Mouse (Mus musculus) A20 (cell line): ENCODE measurements at regions not wholly inside any gene's neighbourhood (a gene's known extent, or its start where the extent isn't known, plus 50 kb on each side); places are given as distances from the start of the nearest gene placed in this dataset.

Experiments
- DNase-seq: peaks from one replicate; pipeline ENCODE4 v3.0.0-alpha.2; 2011; ENCODE audit warnings: low read depth, low spot score

DNA sequence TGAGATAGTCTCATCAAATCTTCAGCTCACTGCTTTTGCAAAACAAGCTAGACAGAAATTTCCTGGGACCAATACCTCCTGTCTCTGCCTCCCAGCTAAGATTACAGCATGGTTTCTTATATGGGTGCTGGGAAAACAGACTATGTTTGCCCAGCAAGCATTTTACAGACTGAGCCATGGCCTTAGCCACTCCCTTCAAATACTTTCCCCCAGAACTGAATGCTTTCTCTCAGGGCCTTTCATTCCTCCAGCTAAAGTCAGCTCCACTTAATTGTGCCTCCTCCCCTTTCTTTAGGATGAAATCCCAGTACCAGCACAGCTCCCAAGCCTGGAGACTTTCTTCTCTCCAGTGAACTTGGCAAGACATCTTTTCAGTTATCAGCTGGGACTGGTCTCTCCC, 232.1 kb downstream of the Tmsb4x start:
- no peak for DNase-seq

DNA sequence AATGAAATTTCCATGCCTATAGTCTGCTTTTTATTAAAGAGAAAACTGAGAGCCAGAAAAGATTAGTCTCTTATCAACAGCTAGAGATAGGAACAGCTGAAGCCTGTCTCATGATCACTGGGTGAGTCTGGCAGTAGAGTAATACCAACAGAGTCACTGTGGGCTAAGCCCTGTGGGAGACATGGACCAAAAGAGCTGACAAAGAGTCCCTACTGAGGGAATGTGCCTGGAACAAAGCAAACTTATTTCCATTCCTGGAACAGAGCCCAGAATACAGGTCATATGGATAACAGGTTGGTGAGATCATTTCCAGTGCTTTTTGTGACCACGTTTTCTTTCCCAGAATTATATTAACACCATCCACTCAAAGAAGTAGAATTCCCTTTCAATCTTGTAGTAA, 237.4 kb downstream of the Tmsb4x start:
- DNase-seq, result no peak

DNA sequence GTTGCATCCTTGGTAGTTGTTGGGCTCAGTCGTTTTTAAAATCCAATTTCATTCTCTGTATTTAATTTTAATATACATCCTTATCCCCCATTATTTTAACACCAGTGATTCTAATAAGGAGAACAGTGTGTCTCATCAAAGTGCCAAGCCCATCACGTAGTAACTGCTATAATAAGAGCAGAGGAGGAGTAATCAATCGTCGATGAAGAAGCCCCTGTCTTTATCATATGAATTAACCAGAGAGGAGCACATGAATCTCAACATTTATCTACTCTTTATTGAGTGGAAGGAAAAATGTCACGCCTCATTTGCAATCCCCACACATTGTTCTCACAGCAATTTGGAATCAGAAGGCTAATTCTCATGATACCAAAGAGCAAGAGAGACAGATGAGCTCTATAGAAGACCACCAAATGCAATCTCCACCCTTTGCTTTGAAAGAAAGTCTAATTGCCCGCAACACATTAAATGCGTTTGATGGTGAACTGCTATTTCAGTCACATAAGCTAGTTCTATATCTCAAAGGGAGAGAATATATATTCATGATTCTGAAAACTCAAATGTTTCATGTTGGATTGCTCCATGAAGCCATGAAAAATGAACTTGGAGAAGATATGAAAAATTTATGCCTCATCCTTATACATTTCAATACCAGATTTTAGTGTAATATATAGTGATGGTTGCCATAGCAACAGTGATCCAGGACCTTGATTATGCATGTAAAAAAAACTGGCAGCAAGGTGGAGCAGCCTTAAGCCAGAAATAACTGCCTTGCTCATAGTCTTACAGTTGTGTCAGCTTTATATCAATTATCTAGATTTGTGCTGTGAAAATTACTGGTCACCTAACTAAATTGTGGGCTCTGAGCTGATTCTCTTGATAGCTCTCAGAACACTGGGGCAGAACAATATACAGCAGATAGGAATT, 244.2 kb downstream of the Tmsb4x start:
- no peak for DNase-seq

DNA sequence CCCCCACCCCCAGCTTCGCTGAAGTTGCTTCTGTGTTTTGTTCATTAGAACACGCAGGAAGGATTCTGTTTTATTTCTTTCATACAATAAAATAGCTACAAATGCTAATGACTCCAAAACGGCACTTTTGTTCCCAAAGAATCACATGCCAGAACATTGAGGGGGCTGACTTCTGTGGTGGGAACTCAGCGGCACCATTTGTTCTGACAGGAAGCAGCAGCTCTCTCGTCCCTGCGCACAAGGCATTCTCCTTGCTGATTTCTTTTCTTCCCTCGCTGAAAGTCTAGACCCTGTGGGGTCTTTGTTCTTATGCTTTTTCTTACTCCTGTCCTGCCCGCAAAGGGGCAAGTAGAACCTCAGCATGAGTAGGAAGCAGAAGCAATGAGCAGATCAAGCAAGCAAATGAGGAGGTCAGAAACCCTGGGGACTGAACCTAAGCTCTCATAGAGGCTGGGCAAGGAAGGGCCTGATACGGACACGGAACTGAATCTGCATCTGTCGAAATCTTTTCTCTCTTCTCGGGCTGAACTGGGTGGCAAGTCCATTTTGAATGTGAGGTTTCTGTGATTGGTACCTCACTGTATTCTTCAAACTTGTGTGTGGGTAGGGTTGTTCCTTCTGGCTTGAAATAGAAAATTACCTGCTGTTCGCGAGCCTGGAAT, 256.5 kb downstream of the Tmsb4x start:
- no peak for DNase-seq

DNA sequence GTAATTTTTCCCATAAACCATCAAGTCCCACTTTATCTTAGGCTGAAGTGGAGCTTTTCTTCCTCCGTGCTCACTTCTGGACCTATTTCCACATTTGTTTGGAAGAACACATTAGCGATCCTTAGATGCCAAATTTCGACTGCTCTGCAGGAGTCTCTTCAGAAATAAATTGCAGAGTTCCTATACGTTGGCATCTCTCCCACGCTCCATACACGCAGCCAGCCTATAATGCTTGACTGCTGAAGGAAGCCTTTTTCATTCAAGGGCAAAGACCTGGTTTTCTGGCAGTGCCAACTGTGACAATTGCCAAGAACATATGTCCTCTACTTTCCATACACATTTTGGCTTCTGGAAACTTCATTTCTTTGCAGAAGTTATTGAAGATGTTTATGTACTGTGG, 258.1 kb downstream of the Tmsb4x start:
- DNase-seq, result no peak

DNA sequence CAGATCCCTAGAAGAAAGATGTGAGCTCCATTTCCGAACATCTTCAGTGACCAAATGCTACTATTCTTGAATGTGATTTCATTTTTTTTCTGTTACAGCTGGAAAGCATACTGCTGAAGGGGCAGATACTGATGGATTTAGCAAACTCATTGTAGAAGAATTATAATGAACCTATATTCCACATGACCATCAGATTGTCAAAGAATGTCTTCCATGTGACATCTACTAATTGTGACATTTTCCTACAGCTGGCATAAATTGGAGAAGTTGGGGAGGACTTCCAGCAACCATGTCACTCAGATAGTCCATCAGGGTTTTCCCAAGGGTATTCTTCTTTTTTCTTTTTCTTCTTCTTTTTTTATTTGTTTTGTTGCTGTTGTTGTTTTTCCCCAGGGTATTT, 263.2 kb downstream of the Tmsb4x start:
- DNase-seq, result no peak

DNA sequence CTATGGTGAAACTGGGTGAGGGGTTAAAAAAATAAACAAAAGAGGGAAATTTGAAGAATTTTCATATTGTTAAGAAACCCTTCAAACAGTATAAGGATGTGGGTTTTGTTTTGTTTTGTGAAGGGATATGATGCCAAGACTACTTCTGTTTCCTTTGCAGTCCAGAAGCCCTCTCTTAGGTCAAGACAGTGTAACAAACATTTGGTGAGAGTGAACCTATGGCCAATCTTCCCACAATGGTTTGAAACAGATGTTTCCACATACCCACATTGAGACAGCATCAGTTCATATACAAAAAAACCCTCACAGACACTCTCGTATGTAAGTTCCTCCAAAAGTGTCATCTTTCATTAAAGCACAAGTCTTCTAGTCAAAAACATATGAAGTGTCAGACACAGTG, 263.6 kb downstream of the Tmsb4x start:
- DNase-seq, result no peak

DNA sequence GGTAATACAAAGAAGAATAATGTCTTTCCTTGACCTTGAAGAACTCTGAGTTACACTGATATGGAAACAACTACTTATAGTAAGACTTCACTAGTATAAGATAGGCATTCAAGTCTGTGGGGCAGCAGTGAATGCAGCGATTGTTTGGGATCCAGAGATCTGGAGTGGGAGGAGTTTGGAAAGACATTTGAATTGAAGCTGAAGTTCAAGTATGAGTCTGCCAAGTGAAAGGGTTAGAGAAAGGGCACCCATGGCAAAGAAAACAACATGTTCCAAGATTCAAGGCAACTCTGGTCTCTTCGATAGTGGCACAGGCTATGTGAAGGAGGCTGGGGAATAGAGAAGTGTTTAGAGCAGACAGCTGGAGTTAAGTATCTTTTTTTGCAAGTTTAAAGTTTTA, 275.3 kb downstream of the Tmsb4x start:
- no peak for DNase-seq

DNA sequence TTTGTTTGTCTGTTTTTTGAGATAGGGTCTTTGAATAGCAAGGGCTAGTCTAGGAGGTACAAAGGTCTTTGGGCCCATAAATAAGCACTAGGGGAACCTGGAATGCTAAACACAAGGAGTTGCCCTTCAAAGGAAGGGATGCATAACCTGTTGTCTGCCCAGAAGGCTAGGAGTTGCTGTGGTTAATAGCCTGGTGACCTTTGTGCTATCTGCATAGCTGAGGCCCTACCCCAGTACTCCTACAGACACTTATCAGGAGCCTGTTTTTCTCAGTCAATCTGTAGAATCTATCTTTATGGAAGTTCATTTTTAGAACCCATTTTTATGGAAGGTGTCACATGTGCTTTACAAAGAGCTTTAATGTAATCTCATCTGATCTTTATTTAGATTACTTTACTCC, 276.6 kb downstream of the Tmsb4x start:
- DNase-seq, result no peak

DNA sequence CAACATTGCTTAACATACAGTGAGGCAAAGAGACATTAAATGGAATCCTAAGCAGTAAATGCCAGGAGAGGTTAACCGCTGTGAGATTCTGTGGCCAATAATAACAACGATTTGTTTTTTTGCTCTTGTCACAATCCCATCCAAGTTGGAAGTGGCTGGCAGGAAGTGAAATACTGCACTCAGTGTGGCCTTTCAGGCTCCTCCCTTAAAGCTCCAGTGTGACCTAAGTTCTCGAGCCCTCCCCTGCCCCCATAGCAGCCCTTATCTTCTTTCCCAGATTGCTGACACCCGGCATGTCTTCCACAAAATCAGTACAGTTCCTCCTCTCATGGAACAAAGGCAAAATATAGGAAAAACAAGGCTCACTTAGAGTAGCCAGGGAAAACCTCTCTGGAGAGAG, 278.1 kb downstream of the Tmsb4x start:
- DNase-seq, result no peak

DNA sequence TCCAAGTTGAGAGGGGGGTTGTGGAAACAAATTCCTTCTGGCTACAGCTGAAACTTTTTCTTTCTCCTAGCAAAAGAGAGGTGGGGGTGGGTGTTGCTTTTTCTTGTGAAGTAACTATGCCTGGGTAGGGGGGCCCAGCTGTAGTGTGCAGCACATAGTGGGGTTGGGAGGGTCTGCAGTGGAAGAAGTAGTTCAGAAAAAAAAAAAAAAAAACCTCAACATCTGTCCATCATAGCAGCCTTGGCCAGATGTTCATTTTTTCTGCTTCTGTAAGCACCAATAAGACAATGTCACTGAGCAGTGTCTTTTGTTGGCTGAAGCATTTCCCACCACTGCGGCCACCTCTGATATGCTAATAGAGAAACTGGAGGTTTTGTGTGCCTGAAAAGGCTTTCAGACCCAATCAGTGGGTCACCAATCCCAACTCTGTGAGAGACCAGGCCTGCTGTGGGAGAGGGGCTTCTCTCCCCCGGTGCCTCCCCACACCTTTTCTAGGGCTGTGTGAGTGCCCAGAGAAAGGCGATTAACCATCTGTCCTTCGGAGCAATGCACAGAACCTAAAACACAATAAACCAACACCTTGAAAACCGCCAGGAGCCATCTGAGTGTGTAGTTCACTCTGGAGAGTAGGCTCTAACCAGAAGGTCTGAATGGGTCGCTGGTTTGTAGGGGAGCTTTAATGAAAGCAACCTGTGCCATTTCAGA, 279.2 kb downstream of the Tmsb4x start:
- no peak for DNase-seq

DNA sequence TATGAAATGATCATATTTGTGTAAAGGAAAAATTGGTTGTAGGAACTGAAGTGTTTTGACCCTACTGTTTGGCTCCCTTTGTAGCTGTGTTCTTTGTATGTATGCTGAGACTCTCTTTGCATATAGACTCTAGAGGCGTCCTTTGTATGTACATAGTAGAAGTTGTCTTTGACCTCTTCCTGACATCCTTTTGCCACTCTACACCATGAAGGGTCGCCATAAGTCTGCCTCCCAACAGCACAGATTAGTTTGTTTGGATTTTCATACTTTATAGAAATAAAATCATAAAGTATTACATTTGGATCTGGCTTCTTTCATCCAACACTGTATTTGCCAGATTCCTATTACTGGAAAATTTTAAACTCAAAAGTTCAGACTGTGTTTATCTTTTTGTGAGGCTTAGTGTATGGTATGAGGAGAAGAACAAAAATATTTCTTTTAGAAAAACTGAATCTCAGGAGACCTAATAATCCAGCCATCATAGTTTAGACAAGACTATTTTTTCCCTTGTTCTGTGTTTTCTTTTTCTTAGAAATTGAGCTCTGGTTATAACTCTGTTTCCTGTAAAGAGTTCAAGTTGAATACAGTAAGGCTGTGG, 293.7 kb downstream of the Tmsb4x start:
- DNase-seq, result no peak

DNA sequence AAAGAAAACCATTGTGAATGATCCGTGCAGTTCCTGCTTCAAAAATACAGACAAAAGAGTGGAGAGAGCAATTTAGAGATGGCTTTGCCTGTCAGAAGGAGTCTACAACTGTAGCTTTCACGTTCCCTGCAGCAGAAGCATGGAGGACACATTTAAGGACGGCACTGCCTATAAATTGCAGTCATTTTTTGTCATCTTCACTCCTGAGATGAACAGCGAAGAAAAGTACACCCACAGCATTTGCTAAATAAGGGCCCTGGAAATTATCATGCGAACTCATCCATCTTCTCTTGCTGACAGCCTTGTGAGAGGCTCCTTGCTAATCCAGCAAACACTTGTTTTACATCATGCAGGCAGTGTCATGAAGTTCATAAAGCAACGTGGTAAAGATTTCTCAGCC, 302.5 kb downstream of the Tmsb4x start:
- no peak for DNase-seq

DNA sequence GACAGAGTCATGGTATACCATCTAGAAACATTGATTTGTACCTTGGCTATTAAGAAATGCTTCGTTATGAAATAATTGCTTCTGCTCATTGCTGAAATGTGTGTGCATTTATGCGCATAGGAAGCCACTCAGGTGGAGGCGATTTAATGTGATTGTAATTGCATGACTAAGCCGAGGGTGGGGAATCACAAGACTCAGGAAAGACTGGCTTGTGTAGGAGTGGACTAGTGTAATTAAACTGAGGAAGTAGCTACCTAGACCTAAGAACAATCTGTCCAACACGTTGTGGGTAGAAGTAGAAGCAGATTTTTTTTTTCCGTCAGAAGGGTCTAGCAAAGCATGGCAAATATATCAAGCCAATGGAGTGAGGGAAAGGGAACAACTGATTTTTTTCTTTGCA, 308.4 kb downstream of the Tmsb4x start:
- no peak for DNase-seq

DNA sequence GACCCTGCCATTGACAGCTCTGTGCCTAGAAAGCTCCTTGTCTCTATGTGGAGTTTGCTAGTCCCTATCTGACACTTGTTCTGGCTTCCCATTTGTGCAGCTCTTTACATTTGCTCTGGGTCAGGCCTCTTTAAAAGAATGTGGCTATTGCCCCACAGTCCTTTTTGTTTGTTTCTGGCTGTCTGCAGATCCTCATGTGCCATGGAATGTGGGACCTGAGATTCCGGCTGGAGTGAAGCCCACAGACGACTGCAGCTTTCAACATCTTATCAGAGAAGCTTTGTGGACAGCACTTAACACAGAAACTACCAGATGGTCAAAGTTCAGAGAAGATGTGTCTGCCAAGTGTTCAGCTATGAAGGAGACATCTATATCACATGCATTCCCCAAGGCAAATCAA, 309.7 kb upstream of the Egfl6 start:
- DNase-seq, result no peak

DNA sequence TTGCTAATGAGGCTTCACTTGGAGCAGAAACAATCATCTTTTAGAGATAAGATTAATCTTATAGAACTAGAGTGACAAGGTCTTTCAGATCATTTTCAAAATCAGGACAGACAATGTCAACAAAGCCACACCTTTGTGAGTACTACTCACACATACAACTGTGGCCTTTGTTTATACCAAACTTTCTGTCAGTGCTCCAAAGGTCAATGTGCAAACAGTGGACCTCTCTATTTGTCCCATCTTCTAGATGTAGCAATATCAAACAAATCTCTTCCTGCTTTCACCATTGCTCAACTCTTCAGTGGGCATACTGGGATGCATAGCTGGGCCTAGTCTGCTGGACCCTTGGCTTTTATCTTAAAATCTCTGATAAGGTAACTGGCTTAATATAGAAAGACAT, 300.9 kb upstream of the Egfl6 start:
- DNase-seq, result no peak

DNA sequence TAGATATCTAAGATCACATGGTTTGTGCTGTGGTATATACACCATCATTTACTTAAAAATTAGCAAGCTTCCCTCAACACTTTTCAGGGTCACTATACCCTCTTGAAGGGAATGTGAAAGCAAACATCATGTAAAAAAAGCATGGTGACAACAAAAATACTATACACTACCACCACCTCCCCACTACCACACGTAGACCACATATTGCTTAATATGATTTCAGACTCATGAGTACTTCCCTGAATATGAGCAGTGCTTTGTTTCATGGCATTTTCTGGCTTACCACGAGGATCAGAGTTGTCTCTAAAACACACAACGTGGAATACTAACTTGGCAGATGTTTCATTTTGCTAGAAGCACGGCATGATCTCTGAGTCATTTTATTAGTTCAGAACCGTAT, 284.0 kb upstream of the Egfl6 start:
- DNase-seq, result no peak

DNA sequence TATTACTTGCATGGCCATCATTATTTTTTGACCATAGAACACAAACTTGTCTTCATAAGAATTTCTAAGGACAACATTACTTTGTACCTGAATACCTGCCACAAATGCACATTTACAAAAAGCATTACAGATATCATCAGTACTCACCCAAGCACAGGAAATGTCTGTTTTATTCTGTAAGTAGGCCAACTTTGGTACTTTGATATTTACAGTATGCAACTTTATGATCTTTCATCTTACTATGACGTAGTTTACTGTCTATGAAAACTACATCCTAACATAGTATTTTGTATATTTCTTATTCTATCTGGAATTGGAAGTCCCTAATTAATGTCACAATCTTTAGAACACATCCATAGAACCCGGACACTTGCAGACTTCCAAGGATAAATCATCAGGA, 282.2 kb upstream of the Egfl6 start:
- no peak for DNase-seq
